Mouse (Mus musculus) left cerebral cortex, adult 9 months (tissue): Measurements from ENCODE around the gene Klhl8.

Source experiments
- DNase-seq, 2 experiments: peaks; one replicate each; pipeline ENCODE4 v3.0.0; 2022; ENCODE audit warnings: low spot score in 2 of 2

Gene Klhl8

DNA sequence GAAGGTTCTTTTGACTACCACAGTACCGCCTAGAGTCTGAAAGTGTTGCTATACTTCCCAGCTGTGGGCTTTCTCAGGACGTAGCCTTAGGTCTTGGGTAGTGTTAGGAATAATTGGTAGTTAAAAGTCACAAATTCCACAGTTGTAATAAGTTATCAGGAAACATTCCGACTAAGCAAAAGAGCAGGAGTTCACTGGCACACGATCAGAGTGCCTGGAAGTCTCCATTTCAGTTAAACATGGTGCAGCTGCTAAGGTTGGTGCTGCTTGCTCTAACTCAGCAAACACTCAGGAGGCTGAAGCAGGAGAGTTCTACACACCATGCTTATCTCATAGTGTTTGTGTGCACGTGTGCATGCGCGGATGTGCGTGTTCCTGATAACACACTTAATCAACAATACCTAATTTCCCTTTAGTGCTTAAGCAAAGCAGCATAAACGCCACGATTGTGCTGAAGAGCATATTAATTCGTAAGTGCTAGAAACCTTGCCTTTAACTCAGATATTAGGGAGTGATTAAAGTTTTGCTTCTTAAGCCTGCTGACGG is 97.0 kb downstream of the Klhl8 start:
- DNase-seq = no peak

DNA sequence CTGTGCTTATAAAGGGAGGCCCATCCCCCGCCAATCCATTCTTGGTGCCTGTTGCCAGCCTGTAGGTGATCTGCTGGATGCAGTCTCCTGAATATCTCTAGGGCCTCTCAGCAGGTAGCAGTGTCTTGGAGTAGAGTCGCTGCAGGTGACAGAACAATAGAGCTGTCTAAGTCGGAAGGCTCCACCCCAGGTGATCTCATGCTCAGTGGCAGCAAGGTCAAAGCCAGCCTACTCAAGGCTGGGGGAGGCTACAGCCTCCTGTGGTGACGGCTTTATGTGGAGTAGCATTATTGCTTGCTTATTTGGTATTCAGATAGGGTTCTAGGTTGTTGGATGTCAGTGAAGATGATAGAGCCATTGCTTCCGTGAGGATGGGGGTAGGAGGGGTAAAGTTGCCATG is 97.8 kb downstream of the Klhl8 start:
- DNase-seq = no peak
